Mouse (Mus musculus) kidney, adult 18-20 months (tissue): ENCODE data around the gene Krtap22-2.
"Not testable (repeated sequence)": the region's sequence is repeated elsewhere in the genome, so short reads cannot be mapped to it uniquely, and the experiment has no call there.

Source experiments
- DNase-seq: peaks from one replicate; pipeline ENCODE4 v3.0.0; 2021

The Krtap22-2 gene

DNA sequence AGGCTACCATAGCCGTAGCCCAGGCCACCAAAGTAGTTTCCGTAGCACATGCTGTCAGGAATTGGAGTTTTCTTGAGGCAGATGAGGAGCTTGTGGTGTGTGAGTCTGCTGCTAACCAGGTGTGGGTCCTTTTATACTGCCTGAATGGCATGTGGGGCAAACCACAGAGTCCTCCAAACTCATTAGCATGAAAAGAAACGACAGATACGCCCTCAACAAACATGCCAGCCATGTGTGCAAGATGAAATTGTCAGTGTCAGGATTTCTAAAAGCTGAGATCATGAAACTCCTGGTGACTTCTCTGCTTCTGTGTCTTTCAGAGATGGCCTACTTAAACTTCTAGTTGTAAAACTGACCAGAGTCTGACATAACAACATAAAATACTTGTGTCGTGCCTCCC is at the start of gene Krtap22-2:
Krtap22-2 (minus strand) TSS at position 101 of the 400 bp plus-strand sequence.
- no peak for DNase-seq

DNA sequence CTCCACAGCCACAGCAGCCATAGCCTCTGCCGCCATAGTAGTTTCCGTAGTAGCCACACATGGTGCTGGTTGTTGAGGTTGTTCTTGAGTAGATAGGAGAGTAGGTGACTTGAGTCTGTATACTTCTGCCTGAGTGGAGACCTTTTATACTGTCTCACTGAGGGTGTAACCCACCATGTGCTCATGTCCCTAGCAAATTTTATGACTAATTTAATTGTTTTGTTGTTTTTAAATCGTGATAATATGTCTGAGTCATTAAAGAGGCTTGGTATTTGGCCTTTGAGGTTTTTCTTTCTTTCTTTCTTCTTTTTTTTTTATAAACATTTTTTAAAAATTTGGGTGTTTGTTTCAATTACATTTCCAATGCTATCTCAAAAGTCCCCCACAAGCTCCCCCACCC is 37.2 kb upstream of the Krtap22-2 start, which contains the start of gene Krtap6-5:
Krtap6-5 (minus strand) TSS at position 101 of the 400 bp plus-strand sequence.
- DNase-seq, result no peak

DNA sequence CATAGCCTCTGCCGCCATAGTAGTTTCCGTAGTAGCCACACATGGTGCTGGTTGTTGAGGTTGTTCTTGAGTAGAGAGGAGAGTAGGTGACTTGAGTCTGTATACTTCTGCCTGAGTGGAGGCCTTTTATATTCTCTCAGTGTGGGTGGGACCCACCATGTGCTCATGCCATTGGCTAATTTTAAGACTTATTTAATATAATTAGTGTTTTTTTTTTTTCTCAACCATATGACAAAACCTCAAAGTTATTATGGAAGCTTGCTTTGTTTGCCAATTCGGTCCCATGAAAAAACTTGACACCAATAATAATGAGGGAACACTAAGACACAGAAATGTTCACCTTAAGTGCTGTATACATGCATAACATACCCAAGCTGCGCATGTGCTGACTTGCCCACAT is 30.8 kb upstream of the Krtap22-2 start, which contains the start of gene Gm10228:
Gm10228 (minus strand) TSS at position 101 of the 400 bp plus-strand sequence.
- not testable (repeated sequence) for DNase-seq

DNA sequence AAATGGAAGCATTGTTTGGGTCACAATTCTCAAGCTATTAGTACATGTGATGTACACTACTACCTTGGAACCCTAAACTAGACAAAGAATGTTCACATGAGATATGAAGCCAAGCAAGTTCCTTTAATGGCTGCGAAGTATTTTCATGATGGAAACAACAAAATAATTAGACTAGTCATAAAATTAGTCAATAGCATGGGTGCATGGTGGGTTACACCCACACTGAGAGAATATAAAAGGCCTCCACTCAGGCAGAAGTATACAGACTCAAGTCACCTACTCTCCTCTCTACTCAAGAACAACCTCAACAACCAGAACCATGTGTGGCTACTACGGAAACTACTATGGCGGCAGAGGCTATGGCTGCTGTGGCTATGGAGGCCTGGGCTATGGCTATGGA is 20.8 kb upstream of the Krtap22-2 start, which contains the start of gene Krtap6-1:
Krtap6-1 (plus strand) TSS at position 301 of the 400 bp plus-strand sequence.
- DNase-seq, result not testable (repeated sequence)

DNA sequence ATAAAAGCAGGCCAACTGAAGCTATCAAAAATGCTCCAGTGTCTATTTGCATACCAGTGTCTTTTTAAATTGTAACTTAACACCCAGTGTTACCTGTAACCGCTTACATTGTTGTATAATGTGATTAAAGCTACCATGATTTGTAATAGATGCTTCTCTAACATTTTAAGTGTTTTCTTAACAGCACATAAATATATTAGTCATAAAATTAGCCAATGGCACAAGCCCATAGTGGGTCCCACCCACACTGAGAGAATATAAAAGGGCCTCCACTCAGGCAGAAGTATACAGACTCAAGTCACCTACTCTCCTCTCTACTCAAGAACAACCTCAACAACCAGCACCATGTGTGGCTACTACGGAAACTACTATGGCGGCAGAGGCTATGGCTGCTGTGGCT is 4.4 kb upstream of the Krtap22-2 start, which contains the start of gene Gm10229:
Gm10229 (plus strand) TSS at position 301 of the 400 bp plus-strand sequence.
- DNase-seq, result not testable (repeated sequence)

DNA sequence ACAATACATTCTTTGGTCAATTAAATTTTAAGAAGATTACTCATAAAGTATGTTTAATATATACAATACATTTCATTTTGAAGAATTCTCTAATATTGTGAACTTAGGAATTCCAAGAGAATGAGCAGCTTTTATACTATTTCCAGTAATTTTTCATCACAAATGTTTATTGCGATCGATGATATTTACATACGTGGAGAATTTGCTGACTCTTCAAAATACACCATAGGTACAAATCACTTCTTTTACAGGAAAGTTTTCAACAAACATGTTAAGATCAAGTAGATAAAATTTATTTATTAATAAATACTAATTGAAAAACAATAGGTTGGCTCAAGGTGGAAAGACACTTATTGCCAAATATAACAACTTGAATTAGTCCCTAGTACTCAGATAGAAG is 3.4 kb upstream of the Krtap22-2 start:
- DNase-seq, result no peak

DNA sequence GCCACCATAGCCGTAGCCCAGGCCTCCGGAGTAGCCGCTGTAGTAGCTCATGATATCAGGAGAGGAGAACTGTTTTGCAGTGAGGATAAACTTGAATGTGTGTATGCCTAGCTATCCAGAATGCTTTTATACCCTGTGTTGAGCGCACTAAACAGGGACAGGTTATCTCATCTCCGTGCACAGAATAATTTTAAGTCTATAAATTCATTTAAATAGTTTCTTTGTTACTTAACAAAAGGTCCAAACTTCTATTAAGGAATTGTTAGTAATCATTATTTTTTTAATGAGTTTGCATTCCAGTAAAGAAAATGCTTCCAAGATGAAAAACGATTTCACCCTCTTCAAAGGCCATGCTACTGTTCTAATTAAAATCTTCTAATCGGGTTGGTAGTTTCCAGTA is 47.8 kb downstream of the Krtap22-2 start, which contains the start of gene Krtap16-3:
Krtap16-3 (minus strand) TSS at position 101 of the 400 bp plus-strand sequence.
- no peak for DNase-seq
